Mouse (Mus musculus) G1E (cell line): Measurements from ENCODE around the gene Stn1.

Experiments used
- CTCF ChIP-seq: IDR thresholded peaks from 2 replicates; pipeline ENCODE4 v1.5.1; 2012; ENCODE audit warnings: low read depth, low read length, inconsistent platforms, mixed read lengths
- POLR2AphosphoS5 ChIP-seq: IDR thresholded peaks from 2 replicates; pipeline ENCODE4 v1.6.1; 2012; ENCODE audit warnings: low read depth, low read length, inconsistent platforms; ENCODE audit not compliant: insufficient replicate concordance

DNA sequence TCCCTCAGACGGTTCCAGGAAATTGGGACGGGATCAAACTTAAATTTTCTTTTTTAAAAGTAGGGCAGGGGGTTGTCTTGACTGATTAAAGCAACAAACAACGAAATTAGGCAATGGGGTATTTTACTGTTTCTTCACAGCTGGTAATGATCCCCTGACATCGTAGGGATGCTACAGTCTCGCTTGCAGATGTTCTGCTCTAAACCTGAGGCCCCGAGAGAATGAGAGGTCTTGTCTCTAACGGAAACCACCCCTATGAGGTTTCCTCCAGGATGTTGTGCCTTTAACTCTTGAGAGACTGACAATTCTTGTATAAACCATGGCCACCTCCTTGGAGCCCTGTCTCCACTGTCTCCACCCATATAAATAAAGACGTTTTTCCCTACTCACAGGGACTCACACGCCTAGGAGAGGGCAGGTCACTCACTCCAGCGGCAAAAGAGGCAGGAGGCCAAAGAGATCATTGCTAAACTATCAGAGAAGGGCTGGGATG is at the start of gene Stn1:
- TF ChIP-seq CTCF (no peak), POLR2AphosphoS5 (no peak)
